Mouse (Mus musculus) kidney, postnatal 10 days (tissue): ENCODE data around the gene Ifngr1.

Source experiments
- DNase-seq: peaks from one replicate; pipeline ENCODE4 v3.0.0; 2021; ENCODE audit warnings: mixed read lengths

Gene Ifngr1

DNA sequence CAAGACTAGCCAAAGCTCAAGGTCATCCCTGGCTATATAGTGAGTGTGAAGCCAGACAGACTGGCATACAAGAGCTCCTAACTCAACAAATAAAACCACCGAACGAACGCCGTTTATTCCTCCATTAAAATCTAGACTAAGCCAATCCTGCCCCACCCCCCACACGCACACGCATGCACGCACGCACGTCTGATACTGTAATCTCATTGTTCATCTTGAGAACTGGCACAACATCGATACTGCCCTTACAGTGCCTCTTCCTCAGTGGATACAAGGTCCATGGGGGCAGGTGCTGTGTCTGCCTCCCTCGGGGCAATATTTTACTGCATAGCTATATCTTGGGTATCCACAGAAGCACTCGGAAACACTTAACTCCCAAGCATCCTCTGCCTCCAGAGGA, 2.1 kb upstream of the Ifngr1 start:
- DNase-seq = no peak

DNA sequence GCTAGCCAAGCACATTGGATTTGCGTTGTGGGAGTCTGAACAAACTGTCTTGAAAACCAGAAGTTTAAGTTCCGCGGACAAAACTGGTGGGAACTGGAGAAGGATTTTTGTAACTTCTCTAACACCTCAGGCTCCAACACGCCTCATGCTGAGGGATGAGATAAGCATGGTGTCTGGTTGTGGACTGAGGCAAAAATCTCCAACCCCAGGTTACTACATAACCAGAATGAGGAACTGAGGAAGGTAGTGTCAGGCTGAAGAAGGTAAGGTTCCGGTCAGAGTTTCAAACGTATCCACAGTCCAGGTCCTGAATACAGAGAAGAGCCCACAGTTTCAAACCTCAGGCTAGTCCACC, 486 bp upstream of the Ifngr1 start:
- peak; percentile 15 for DNase-seq

DNA sequence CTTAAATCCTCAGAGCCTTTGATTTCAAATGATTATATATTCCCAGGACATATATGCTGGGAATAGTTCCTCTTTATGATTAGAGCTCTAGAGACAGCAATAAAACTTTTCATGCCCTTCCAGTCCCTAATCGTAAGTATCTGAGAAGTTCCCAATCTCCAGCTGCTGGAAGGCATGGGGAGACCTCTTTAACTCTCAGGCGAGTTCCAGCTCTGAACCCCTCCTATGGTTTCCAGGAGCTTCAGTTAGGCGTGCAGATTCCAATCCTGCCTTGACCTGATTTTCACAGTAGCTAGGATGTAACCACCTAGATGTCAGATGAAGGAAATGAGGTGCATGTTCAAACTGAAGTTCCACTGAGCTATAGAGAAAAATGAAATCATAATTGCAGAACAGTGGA, 807 bp downstream of the Ifngr1 start:
- no peak for DNase-seq

DNA sequence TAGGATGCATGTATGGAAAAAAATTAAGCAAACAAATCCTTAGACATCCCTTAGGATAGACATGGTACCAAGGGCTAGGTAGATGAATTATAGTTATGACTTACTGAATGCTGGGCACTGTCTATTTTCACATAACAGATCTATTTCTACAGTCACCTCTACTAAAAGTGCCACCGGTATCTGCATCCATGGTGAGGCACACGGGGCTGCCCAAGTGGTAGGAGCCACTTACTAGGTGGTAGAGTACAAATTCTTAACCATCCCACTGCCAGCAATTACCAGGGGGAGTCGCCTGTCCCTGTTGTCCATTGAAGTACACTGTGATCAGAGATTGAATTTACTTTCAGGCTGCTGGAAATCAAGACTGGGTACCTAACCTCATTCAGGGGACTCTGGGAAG, 1.5 kb downstream of the Ifngr1 start:
- DNase-seq = no peak

DNA sequence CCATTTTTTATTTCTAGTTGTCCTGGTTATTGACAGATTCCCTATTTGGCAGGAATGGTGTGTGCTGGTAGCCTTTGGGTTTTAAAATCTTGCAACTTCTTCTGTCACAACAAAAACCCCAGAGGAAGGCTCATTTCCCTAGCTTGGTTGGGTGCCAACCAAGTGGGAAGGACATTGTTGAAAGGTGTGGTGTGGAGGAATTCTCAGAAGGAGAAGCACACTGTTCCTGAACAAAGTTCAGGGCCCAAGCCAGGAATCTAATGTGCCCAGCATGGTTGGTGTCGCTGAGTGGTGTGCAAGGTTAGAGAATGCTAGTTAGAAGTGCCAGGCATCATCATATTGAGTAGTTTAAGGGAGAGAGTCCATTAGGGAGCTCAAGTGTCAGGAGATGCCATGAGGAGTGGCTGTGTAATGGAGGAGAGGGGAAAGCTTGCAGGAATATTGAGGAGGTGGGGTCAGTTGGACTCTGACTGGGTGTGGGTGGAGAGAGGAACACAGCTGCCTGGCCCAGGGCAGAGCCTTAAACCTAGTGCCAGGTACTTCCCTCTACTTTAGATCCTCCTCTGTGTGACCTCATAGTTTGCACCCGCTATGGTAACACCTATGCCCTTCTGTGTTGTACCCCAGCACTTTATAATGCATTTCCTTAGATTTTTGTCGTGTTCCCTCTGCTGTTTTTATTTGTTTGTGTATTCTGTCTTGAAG, 2.6 kb downstream of the Ifngr1 start:
- DNase-seq = peak; percentile 20

DNA sequence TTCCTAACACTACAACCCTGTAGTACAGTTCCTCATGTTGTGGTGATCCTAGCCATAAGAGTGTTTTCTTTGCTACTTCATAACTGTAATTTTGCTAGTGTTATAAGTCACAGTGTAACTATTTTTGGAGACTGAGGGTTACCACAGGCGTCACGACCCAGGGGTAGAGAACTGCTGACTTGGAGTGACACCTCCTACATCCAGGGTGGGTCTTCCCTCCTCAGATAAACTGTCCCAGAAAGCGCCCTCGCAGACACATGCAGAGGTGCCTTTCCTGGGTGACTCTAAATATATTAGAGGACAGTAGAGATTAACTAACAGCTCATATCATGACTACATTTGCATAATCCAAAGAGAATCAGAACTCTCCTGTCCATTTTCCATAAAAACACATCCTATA, 5.1 kb downstream of the Ifngr1 start:
- DNase-seq = no peak

DNA sequence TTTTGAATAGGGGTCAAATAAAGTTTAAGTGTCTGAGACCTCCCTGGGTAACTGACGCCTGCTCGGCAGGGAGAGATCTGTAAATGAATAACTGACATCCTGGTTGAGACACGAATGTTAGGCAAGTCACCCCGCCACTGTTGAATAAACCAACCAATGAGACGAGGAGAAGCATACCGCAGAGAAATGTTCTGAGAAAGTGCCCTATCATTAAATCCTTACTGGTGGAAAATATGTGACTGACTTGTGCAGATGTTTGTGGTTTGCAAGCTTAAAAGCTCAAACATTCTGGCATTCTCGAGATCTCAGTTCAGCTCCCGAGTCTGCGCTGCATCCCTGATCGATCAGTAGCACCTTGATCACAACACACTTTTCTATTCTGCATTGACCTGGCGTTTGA, 6.3 kb downstream of the Ifngr1 start:
- DNase-seq = no peak

DNA sequence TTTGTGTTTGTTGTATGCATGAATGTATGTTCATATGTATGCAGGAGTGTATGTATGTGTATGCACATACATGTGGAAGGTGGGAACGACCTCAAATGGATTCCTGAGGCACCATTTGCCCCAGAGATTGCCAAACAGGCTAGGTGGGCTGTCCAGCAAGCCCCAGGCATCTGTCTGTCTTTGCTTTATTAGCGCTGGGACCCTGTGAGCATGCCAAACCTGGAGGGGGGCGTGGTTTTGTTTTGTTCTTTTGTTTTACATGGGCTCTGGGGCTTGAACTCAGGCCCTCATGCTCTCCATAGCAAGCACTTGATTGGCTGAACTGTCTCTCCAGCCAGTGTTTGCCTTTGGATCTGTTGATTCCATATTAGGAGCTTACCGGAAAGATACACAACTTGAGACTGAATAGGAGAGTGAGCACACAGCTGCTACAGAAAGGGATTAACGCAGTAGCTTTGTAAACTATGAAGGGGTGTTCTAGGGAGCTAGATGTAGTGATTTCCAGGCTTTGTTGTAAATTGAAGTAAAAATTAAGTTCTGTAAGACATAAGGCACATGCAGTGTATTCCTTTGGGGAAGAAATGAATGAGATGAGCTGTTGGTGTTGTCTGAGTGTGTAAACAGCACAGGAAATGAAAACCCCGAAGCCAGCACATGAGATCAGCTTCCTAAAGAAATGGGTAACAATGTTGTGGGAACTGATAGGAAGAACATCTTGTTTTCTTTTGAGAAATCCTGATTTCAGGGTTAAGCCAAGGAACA, 7.8 kb downstream of the Ifngr1 start:
- DNase-seq = no peak

DNA sequence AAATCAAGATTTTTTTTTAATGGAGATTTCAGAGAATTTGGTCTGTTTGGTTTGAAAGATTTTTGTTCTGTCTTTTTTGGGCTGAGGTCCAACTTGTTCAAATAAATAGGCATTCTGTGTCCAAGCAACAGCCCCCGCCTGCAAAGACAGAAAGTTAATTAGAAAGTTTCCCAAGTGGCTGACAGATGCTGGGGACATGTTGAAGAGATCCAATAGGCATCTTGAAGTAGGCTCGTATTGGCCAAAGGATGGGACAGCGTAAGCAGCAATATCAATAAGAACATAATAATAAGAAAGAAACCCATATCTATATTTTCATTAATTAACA, 8.3 kb downstream of the Ifngr1 start:
- DNase-seq = no peak

DNA sequence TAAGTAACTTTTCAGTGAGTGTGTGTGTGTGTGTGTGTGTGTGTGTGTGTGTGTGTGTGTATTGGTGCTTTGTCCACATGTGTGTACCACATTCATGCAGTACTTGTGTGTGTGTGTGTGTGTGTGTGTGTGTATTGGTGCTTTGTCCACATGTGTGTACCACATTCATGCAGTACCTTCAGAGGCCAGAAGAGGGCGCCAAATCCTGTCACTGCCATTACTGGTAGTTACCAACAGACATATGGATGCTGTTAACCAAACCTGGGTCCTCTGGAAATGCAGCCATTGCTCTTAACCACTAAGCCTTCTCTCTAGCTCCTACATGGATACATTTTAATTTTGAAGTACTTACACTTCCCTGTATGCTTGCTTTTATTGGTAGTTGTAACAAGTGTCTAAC, 9.8 kb downstream of the Ifngr1 start:
- peak; percentile 56 for DNase-seq

DNA sequence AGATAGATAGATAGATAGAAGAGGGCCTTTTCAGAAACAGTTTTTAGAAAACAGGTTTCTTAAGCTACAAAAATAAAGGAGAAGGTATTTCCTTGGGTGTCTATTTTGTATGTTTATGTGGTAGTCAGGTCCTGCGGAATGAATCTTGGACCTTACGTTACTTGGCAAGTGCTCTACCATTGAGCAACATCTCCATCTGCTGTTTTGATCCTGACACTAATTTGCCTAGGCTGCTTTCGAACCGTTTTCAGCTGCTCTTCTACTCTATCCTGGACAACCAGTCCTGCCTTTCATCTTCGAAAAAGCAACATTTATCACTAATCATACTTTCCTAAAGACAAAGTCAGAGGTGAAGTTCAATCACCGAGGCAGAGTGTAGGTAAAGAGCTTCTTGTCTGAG, 11.5 kb downstream of the Ifngr1 start:
- no peak for DNase-seq

DNA sequence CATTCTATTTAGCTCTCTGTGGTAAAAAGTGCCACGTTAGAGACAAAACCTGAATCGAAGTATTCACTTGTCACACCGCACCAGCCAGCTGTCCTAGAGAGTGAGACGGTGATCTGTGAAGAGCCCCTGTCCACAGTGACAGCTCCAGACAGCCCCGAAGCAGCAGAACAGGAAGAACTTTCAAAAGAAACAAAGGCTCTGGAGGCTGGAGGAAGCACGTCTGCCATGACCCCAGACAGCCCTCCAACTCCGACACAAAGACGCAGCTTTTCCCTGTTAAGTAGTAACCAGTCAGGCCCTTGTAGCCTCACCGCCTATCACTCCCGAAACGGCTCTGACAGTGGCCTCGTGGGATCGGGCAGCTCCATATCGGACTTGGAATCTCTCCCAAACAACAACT, 17.4 kb downstream of the Ifngr1 start:
- no peak for DNase-seq

DNA sequence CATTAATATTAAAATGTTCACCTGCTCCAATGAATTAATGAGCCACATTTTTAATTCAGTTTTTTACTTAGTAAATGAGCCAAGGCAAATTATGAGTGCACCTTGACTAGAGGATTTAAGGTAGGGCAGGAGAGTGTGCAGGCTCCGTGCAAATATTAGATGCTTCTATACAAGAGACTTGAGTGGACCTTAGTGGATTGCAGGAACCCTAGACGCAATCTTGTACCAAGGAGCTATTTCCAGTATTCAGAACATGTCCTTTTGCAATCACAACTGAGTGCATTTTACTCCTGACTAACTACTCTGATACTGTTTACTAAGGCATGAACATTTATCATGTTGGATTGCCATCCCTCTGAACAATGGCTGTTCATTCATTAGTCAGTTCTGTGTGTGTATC, 19.9 kb downstream of the Ifngr1 start:
- DNase-seq = no peak

DNA sequence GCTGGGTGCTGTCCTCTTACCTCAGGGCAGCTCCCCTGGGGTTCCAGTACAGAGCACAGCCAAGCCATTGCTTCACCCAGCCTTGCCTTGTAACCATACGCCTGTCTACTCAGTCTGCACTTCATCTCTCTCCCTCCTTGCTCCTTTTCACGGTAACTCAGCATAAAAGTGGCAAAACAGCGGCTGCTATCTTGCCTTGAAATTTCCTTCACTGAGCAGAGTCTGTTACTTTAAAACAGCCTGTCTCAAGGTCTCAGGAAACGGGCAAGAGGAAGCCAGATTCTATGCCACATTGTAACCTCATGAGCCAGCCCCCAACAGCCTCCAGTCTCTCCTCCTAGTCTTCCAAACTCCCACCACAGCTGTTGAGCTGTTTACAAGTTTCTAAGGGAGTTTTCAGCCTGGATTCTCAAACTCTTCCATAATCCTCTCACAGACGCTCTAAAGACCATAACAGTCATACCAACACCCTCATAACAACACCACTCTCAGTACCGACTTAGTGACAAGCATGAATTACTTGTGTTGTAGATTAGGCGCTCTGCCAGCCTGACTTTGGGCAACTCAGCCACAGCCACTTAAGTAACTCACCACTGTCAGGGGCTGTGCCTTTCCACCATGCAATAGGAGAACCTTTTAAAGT, 21.5 kb downstream of the Ifngr1 start:
- peak; percentile 31 for DNase-seq

DNA sequence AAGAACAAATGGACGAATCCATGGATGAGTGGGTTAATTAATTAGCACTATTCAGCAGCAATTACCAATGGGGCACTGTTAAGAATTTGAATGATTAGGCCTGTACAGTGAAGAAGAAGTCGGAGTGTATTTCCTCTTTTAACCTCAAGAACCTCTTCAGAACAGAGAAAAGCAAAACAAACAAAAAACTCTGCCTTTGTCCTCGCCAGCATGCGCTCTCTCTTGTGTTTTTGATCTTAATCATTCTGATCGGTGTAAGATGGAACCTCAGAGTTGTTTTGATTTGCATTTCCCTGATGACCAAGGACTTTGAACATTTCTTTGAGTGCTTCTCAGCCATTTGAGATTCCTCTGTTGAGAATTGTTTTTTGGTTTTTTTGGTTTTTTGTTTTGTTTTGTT, 28.0 kb downstream of the Ifngr1 start:
- no peak for DNase-seq

DNA sequence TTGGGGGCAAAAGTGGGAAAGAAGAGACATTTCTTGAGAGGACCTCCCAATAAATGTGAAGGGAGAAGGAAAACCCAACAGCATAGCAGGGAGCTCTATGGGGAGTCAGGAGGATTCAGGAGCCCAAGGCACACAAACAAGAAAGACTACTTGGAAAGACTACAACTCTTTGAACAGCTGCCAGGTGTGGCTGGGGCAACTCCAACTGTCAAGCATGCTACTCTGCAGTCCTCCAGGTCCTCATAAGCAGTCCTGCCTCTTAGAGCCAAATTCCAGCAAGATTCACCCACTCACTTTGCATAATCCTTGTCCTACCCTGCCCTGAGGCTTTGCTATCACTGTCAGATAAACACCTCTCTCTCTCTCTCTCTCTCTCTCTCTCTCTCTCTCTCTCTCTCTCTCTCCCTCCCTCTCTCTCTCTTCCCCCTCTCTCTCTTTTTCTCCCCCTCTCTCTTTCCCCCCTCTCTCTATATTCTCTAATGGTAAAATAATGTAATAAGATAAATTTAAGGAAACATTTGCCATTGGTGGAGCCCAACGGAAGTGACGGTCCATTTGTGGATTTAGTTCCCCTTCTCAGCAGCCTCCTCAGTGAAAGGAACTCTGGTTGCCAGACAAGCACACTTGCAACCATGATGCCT, 29.8 kb downstream of the Ifngr1 start, which contains the start of gene Il22ra2:
Il22ra2 (plus strand) TSS at position 591 of the 641 bp plus-strand sequence.
- DNase-seq = no peak

DNA sequence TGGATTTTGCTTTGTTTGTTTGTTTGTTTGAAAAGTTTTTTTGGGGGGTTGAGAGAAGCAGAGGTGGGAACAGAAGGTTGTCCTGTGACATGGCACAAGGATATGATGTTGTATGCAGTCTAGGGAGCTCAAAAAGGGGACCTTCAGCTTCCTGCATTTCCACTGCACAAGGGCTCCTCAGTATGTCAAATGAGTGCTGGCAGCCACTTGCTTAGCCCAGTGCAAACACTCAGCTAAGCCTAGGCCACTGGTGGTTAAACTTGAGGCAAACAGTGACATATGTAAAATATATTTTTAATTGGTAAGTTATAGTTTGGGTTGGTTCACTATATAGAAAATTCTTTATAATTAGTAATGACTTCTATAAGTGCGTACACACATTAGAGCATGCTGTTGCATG, 32.9 kb downstream of the Ifngr1 start:
- no peak for DNase-seq

DNA sequence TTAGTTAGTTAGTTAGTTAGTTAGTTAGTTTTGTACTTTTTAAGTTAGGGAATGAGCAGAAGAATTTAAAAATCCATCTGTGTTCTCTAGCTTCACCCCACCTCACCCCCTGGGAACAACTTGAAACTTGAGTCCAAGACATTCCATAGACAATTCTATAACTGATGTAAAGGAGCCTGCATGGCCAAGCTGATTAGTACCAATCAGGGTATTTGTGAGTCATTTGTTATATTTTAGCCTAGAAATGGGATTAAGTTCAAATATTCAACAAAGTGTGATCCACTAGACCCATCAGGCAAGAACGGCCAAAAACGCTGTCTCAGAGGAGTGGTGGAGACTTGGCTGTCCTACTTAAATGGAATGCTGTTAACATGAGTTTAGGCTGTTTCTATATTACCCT, 35.6 kb downstream of the Ifngr1 start:
- no peak for DNase-seq

DNA sequence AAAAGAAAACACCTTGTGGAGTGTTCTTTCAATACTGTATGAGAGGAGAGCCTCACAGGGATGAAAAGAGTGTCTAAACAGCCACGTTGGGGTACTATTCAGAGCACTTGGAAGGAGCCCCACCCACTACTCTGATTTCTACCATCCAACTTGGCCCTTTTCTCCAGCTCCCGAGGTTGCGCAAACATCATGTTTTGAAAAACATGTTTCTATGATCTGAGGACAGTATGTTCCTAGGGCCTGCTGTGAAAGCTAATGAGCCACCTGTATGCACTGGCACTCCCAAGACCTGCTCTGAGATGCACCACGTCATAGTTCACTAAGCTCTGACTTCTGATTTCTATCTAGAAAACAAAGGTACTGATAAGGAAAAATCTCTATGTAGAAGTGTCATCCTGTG, 36.0 kb downstream of the Ifngr1 start:
- DNase-seq = no peak

DNA sequence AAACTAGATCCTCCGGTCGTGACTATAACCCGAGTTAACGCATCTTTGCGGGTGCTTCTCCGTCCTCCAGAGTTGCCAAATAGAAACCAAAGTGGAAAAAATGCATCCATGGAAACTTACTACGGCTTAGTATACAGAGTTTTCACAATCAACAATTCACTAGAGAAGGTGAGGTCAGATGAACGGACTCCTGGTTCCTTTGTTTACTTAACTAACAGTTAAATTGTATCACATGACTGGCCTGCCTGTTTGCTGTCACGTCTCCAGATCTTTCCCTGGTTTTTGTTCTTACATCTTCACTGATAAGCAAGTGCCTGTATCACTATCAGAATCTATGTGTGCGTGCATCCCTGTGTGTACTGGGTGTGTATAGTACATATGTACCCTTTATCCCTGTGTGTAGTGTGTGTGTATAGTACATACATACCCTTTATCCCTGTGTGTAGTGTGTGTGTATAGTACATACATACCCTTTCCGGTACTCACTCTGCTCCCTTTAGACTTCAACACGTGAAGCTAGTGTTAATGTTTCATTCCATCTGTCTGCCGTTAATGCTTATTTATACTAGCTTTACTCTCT, 40.0 kb downstream of the Ifngr1 start:
- no peak for DNase-seq

DNA sequence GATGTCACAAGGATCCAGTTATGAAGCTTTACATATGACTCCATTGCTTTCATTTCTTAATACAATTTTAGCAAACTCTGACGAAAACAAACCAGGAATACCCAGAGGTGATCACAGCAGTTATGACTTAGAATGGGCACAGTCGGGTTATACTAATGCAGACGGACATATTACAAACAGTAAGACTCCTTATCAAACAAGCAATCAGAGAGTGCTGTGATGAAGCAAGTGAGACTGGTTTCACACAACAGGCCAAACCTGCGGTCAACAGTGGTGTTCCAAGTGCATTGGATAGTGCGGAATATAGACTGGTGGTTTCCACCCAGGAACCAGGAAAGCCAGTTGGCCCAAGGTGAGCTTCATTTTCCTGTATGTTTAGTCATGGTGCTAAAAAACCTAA, 47.1 kb downstream of the Ifngr1 start:
- DNase-seq = no peak

DNA sequence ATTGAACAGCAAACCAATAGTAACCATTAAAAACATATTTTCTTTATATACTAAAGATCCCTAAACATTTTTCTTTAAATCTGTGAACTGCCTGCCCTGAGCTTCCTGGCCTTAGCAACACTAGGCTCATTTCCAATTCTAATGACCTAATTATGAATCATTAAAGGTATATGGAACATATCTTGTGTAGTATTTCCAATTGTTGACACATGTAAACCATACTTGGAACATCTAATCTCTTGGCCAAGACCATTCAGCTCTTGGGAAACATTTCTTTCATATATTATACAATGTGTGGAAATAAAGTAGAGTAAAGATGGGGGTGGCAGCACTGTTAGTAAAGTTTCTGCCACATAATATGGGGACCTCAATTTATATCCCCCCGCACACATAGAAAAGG, 47.9 kb downstream of the Ifngr1 start:
- DNase-seq = no peak

DNA sequence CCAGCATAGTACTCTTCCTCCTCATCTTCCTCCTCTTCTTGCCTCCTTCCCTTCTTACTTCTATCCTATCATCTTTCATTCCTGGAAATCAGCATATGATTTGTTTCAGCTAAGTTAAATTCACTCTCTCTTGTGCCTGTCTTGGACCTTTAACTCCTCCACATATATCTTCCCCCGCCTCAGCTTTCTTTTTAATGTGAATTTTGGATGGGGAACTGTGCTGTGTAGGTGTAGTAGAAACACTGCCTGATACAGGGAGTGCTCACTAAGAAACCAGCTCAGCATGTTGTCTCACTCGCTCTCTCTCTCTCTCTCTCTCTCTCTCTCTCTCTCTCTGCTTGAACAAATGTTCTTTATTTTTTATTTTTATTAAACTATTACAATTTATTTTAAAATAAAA, 53.4 kb downstream of the Ifngr1 start:
- no peak for DNase-seq

DNA sequence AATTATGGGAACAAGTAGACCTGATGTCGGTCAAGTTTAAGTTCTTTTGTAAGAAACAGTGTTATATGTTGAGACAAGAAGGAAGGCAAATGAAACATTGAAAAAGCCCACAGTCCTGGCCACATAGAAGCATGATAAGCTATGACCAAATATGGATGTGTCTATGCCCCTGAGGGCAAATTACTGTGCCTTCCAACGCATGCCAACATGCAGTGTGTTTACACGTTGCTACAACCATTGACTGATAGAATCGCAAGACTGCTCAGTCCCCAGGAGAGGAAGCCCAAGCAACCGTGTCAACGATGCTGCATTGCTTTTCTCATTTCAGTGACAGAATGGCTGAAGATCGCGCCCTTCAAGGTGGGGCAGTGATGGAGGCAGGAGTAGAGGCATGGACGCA, 65.7 kb downstream of the Ifngr1 start:
- no peak for DNase-seq
